Mouse (Mus musculus): ENCODE data around the gene Plekhh3.

The Plekhh3 gene

DNA sequence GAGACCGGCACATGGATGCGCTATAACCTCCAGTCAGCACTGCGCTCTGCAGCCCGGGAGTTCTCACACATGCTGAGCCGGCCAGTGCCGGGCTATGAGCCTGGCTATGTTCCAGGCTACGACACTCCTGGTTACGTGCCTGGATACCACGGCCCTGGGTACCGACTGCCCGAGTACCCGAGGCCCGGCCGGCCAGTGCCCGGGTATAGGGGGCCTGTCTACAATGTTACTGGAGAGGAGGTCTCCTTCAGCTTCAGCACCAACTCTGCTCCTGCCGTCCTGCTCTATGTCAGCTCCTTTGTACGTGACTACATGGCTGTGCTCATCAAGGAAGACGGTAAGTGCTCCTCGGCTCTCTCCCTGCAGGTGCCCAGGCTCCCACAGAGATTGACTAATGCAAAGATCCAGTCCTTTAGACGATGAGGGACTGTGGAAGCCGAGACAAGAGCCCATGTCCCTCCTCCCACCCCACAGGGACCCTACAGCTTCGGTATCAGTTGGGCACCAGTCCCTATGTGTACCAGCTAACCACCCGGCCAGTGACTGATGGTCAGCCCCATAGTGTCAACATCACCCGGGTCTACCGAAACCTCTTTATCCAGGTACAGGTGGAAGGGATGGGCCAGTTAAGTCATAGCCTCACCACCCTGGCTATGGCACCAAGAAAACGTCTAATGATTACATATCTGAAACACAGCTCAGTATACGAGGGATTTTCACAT lies 15.5 kb upstream of the Plekhh3 start:
- DNase-seq: peak; percentile 3

DNA sequence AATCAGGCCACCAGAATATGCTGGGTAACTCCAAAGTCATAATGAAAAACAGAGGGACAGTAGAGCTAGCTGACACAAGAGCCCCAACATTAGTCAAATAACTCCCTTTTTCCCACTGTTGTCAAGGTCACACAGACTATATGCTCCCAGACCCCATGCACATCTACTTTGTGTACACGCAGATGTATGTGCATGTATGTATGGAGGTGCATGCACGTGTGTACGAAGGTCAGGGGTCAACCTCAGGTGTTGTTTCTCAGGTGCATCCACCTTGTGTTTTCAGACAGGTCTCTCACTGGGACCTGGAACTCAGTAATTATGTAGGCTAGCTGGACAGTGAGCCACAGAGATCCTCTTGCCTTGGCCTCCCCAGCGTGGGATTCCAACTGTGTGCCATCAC lies 14.3 kb upstream of the Plekhh3 start:
- no peak for DNase-seq

DNA sequence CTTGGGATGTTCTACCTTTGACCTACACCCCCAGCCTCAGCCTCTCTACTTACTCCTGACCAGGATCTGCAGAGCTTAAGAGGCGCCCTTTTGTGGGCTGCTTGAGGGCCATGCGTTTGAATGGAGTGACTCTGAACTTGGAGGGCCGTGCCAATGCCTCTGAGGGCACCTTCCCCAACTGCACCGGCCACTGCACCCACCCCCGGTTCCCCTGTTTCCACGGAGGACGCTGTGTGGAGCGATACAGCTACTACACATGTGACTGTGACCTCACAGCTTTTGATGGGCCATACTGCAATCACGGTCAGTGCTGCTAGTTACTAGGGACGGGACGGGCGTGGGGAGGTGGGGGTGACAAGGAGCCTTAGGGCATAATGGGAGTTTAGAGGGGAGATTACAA lies 13.8 kb upstream of the Plekhh3 start:
- no peak for DNase-seq

DNA sequence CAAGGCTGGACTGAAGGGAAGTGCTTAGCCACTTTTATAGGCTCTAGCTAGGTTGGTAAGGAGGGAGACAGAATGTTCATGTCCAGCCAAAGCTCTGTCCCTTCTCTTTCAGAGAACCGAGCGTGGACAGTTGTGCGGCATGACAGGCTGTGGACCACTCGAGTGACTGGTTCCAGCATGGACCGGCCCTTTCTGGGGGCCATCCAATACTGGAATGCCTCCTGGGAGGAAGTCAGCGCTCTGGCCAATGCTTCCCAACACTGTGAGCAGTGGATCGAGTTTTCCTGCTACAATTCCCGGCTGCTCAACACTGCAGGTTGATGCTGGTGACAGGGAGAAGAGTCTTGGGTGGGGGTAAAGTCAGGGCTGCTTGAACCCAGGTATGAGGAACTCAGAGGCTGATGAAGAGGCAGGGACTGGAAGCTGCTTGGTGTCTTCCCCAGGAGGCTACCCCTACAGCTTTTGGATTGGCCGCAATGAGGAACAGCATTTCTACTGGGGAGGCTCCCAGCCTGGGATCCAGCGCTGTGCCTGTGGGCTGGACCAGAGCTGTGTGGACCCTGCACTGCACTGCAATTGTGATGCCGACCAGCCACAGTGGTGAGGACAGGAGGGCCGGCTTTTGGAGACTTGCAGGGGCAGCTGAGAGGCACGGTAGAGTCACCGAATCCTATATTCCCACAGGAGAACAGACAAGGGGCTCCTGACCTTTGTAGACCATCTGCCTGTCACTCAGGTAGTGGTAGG lies 11.8 kb upstream of the Plekhh3 start:
- no peak for DNase-seq

DNA sequence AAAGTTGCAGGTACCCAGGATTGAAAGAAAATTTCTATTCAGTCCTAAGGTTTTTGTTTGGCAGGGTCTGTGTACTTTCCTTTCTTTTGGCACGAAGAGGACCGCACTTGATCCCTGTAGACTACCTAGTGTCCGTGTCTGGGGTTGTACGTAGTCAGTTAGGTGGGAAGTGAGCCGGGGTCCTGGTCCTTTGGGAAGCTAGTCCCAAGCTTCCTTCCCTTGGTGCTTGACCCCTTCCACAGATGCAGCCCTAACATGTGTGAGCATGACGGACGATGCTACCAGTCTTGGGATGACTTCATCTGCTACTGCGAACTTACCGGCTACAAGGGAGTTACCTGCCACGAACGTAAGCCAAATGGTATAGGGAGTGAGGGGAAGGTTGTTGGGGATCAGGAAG lies 10.8 kb upstream of the Plekhh3 start:
- DNase-seq: no peak

DNA sequence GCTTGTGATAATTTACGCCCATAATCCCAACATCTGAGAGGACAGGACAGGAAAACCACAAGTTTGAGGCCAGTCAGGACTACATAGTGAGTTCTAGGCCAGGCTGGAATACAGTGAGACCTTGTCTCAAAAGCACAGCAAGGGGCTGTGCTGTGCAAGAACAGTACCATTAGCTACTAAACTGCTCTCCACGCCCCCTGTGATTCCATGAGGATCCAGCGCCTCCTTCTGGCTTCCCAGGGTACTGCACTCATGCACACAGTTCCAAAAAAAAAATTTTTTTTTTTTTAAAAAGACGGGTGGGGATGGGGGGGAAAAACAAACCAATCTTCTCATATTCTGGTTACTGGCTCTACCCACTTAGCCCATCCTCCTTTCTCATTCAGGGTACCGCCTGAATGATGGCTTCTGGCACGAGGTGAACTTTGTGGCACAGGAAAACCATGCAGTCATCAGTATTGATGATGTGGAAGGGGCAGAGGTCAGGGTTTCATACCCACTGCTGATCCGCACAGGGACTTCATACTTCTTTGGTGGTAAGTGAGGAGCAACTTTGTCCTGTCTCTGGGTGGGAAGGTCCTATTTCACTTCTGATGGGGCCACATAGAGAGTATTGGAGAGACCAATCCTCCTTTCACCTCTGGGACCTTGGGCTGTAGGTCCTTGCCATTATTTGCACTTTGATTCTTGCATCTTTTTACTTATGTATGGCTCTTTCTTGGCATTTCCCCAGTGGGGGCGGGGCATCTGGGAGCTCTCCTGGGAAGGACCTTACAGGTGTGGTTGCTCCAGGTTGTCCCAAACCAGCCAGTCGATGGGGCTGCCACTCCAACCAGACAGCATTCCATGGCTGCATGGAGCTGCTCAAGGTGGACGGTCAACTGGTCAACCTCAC lies 9.9 kb upstream of the Plekhh3 start:
- DNase-seq: peak; percentile 89

DNA sequence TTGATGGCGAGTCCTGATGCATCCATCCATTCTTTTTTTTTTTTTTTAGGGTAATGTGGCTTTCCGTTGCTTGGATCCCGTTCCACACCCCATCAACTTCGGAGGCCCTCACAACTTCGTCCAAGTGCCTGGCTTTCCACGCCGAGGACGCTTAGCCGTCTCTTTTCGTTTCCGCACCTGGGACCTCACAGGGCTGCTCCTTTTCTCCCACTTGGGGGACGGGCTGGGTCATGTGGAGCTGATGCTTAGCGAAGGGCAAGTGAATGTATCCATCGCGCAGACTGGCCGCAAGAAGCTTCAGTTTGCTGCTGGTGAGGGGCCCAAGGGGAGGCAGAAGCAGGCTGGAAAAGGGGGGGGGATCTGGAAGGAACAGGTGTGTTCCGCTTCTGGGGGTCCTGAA lies 9.1 kb upstream of the Plekhh3 start:
- no peak for DNase-seq

DNA sequence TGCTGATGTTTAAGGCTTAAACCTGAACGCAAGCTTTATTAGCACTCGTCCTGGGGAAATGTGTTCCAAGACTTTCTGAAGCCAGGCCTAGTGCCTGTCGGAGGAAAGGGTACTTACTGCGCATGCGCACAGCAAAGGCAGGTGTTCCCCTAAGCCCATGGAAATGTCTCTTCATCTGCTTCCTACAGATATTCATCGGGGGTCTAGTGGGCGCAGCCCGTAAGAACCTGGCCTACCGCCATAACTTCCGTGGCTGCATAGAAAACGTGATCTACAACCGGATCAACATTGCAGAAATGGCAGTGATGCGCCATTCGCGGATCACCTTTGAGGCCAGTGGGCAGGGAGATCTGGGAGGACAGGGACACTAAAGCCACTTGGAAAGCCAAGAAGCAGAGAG lies 8.2 kb upstream of the Plekhh3 start:
- DNase-seq: no peak

DNA sequence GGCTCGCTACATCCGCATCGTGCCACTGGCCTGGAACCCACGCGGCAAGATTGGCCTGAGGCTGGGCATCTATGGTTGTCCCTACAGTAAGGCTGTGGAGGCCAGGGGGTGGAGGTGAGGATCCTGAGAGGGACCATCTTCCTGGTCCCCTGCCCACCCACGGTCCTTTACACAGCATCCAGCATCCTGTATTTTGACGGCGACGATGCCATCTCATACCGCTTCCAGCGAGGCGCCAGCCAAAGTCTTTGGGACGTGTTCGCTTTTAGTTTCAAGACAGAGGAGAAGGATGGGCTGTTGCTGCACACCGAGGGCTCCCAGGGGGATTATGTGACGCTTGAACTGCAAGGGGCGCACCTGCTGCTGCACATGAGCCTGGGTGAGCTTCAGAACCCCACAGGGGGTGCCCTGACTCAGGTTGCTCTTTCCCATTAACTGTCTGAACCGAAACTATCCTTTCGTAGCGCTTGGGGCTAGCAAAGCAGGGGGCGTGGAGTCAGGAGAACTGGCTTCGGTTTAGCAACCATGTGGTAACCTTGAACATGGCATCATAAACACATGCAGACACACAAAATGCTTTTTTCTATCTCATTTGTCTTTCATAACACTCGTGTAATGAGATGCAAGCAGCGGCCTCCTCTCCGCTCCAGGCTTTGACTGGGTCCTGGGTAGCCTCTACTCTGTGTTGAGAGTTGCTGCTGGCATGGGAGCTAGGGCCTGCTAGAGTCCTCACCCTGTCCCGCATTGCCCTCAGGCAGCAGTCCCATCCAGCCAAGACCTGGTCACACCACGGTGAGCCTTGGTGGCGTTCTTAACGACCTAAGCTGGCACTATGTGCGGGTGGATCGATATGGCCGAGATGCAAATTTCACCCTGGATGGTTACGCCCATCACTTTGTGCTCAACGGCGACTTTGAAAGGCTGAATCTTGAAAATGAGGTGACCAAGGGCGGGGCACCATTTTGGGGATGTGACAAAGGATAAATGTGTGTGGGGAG lies 7.2 kb upstream of the Plekhh3 start:
- DNase-seq: no peak

DNA sequence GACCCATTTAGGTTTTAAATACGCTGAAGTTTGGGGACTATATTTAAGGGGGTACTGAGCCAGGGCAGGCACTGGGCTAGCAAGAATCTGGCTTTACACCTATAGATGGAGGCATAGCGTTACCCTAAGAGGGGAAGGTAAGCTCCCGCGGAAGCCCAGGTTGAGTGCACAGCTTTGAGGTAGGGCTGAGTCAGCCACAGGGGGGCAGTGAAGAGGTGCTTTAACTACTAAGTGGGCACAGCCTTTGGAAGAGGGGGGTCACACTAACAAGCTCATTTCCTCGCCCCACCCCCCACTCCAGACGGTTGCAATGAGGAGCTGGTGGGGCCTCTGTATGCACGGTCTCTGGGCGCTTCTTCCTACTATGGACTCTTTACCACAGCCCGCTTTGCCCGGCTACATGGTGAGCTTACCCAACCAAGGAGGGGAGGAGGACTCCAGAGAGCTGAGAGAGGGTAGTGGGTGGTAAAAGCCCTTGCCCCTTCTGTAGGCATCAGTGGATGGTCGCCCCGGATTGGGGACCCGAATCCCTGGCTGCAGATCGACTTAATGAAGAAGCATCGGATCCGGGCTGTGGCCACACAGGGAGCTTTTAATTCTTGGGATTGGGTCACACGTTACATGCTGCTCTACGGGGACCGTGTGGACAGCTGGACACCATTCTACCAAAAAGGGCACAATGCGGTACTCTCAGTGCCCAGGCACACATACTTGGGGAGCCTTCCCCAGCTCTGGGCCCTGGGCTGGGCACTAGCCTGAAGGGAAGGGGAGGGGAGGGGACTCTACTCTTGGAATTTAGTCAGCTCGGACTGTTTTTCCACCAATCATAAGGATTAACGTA lies 6.0 kb upstream of the Plekhh3 start:
- peak; percentile 77 for DNase-seq

DNA sequence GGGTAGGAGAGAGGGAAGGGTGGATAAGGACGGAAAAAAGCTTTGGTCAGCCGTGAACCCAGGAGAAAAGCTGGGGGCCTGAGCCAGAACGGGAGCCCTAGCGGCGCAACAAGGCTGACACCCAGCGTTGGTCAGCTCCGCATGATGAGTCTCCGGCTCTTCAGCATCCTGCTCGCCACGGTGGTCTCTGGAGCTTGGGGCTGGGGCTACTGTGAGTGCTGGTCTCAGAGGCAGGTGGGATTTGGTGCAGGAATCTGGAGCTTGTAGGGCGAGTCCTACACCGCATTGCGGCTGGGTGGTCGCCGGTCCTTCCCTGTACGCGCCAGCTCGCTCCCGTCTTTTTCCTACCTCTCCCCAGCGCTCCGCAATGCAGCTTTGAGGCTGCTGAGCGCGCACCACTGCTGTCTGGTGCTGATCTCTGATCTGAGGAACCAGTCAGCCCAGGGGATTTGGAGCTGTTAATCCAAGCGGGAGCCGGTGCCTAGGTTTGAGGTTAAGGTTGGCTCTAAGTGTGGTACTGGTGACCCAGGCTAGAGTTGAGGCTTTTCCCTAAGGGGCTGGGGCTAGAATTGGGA lies 5.1 kb upstream of the Plekhh3 start:
- peak; percentile 66 for DNase-seq

DNA sequence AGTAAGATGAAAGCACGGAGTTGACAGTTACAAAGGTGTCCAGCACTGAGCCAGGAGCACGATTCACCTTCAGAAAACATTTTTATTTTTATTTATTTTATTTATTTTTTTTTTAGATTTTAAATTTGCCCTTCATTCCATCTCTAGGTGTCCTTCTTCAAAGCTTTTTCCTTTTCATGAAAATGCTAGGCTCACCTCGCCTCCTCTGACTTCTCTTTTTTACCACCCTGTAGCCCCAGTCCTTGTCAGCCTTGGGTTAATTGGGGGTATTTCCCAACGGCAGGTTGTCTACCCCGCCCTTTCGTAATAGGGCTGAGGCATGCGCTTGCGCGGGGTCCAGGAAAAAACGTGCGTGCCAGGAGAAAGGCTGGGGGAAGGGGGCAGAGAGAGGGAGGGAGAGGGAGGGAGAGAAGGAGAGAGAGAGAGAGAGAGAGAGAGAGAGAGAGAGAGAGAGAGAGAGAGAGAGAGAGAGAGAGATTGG lies 4.5 kb upstream of the Plekhh3 start:
- DNase-seq: peak; percentile 44

DNA sequence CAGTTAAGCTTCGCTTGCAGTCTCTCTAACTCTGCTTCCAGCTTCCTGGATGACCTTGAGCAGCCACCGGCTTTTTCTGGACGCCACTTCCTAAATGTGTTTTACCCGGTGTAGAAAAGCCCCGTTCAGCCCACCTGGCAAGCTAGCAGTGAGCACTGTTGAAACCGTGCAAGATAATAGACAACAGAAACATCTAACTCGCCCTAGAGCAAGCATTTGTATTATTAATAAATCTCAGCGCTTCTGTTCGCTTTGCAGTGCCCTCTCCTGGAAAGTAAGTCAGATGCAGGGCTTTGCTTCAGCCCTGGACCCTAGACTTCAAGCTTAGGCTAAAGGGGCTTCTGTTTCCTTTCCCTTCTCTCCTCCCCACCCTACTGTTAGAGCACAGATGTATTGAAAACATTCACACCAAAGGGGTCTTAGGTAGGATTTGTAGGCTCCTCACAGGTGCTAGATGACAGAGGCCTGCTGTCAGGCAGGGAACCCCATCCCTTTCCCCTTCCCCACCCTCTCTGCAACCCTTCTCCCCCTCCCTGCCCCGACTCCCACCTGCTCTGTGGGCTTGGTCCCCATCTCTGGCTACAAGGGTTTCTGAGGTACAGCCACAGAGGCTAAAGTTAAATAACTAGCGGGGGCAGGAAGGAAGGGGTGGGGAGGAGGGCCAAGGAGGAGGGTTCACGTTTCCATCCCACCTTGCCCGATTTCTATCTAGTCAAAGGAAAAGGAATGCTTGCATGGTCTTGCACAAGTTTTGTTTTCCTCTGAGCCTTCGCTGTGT lies 3.9 kb upstream of the Plekhh3 start, which contains the start of gene Ccr10:
Gene Ccr10 (minus strand): TSS at position 593 of the 778 bp plus-strand sequence.
- peak; percentile 51 for DNase-seq

DNA sequence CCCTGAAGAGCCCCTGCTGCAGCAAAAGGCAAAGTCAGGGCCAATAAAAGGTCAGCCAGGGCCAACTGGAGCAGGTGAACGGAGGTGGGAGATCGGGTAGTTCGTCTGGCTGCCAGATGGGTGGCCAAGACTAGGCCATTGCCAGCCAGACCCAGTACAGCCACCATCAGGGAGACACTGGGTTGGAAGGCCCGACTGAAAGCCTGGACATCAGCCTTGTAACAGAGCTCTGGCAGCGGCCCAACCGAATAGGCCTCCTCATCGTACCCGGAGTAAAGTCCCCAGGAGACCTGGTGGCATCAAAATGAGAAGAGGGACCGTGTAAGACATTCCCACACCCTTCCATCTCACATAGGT lies 3.2 kb upstream of the Plekhh3 start:
- no peak for DNase-seq

DNA sequence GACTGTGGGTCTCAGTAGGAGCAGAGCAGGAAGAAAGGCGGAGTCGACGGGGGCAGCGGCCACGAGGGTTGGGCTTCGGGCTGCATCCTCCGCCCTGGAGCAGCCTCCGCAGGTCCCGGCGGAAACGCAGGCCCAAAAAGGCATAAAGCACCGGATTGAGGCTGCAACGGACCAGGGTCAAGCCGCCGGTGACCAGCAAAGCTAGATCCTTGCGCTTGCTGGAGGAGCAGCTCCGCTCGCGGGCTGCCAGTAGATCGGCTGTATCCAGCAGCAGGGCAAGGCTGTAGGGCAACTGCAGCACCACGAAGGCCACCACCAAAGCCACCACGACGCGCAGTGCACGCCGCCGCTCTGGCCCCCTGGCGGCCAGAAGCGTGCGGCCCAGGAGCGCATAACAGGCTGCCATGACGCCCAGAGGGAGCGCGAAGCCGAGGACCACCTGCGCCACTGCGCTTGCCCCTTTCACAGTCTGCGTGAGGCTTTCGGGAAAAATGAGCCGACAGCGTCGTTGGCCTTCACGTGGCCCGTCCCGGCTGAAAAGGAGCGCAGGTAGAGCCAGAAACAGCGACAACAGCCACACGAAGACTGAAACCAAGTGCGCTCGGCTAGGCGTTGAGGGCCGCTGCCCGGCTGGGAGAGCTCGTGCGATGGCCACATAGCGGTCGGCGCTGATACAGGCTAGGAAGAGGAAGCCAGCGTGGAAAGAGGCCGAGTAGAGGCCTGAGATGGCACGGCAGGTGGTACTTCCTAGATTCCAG lies 2.7 kb upstream of the Plekhh3 start:
- peak; percentile 91 for DNase-seq

DNA sequence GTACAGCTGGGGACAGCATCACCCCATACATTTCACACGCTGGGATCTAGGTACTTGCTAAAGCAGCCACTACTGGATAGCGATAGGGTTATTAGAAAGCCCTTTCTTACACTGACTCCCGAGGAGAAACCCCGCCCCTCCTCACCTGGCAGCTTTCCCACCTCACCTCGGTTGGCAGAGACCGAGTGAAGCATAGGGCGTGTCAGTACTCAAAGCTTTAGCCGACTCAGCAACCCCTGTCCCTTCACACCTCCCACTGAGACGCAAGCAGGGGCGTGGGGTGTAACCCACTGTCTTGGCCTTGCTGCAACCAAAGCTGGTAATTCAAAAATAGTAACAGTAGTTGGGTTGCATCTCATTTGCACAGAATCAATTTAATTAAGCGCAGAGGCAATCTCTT lies 2.0 kb upstream of the Plekhh3 start:
- DNase-seq: peak; percentile 78

DNA sequence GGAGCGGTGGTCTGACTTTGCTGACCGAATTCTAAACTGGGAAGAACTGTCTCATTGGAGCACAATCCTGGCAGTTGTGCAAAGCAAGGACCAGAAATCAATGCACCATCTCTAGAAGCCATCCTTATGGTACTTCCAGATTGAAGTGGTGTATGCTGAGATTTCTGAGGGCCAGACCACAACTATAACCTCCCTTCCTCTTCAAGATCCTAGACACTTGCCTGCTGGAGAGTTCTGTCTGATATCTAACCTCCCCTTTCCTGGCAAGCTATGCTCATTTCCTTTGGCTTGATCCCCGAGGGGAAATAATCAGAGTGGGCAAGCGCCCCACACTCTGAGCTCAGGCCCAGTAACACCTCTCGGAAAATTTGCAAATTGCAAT lies 1.3 kb upstream of the Plekhh3 start:
- no peak for DNase-seq

DNA sequence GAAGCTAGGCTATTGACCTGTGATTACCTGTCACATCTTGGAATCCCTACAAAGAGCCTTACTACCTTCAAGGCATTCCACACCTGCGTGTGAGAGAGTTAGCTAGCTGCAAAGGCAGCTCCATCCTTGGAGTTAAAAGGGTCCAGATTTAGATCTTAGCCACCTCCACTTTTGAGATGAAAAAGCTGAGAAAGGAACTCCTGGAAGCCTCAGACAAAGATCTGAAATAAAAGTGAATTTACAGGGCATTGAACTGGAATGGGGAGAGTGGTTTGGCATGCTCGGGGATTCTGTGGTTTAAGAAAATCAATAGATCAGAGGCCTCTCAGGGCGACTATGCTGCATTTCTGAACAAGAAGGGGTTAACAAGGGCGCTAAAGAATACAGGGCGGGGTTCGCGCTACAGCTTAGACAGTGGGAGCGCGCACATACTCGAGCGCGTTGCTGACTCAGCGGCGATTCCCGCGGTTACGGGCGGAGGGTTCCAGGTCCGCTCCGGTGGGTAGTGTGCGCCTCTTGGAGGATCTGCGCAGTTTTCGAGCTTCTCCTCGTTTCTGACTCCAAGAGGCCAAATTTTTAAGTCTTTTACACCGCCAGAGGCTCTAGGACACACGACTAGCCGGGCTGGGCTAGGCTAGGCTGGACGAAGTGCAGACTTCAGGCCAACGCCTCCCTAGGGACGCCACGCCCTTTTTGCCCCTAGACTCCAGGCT lies 726 bp upstream of the Plekhh3 start:
- peak; percentile 84 for DNase-seq
